Mouse (Mus musculus) heart, embryonic 15.5 days (tissue): ENCODE results near the gene Xbp1. TPM values are rescaled to one million over a fixed set of nuclear protein-coding genes. Genes with fewer than 3 reads are reported as not detected.
A peak's percentile ranks its signal among the peaks of the same experiment; 100 is the strongest.

Source experiments
- ATAC-seq: fragments of 200-750 bp; cut with Nextera tagmentation; replicated peaks from 2 replicates; pipeline ENCODE4 v1.8.0; 2017; ENCODE audit warnings: low read depth, moderate TSS enrichment; ENCODE audit not compliant: insufficient number of reproducible peaks, insufficient read depth, low FRiP score
- H3K27ac ChIP-seq: fragments of 300-500 bp; sonication (generic); 2 replicates; pipeline ENCODE4 v1.5.1; 2015; ENCODE audit warnings: mild to moderate bottlenecking, inconsistent platforms
- H3K27me3 ChIP-seq: fragments of 300-500 bp; sonication (generic); 2 replicates; pipeline ENCODE4 v1.6.1; 2015; ENCODE audit warnings: inconsistent platforms
- H3K36me3 ChIP-seq: fragments of 300-500 bp; sonication (generic); 2 replicates; pipeline ENCODE4 v1.6.1; 2015; ENCODE audit warnings: mild to moderate bottlenecking, inconsistent platforms
- H3K4me1 ChIP-seq: fragments of 300-500 bp; sonication (generic); replicated peaks from 2 replicates; pipeline ENCODE4 v1.6.1; 2015; ENCODE audit warnings: inconsistent platforms
- H3K4me2 ChIP-seq: fragments of 300-500 bp; sonication (generic); 2 replicates; pipeline ENCODE4 v1.6.1; 2015; ENCODE audit warnings: inconsistent platforms, mild to moderate bottlenecking, moderate library complexity
- H3K4me3 ChIP-seq: fragments of 300-500 bp; sonication (generic); 2 replicates; pipeline ENCODE4 v1.5.1; 2015; ENCODE audit warnings: mild to moderate bottlenecking, inconsistent platforms
- H3K9ac ChIP-seq: fragments of 300-500 bp; sonication (generic); 2 replicates; pipeline ENCODE4 v1.6.1; 2015; ENCODE audit warnings: mild to moderate bottlenecking, inconsistent platforms
- H3K9me3 ChIP-seq: fragments of 300-500 bp; sonication (generic); replicated peaks from 2 replicates; pipeline ENCODE4 v1.6.1; 2016; ENCODE audit warnings: inconsistent platforms
- WGBS: fragments of 180-500 bp; shearing (Covaris S2); methylation state at CpG from one replicate; pipeline ENCODE4 v1.1.7; 2015; ENCODE audit warnings: mixed read lengths; 5-methylcytosine and 5-hydroxymethylcytosine counted together
- polyA plus RNA-seq: library from polyadenylated mRNA; unstranded; fragments of >200 nt; fragmentation: Nextera tagmentation; extraction: Ambion mirVana; gene quantifications from 2 replicates; pipeline ENCODE4 v1.2.1, GENCODE M21; 2015

Xbp1 gene
- polyA plus RNA-seq, 1 experiment from 2014 or later = 124 TPM

- Histone ChIP-seq H3K4me1 (no peaks in the 10 kb centered on the region), H3K9me3 (no peaks in the 10 kb centered on the region), H3K27me3 (no peaks in the 10 kb centered on the region), H3K27ac (no peak overlapping the region), H3K9ac (no peak overlapping the region), H3K4me2 (no peak overlapping the region), H3K4me3 (no peak overlapping the region), H3K36me3 (no peaks in the 10 kb centered on the region)
- ATAC-seq = no peak
- 63% methylated on average over 2 of the region's 2 CpGs for WGBS
These were observed 26.6 kb upstream of the Xbp1 start for GRCm38 (mm10) chr11:5493869-5494268.

GRCm38 (mm10) chr11:5495286-5495832, 25.1 kb upstream of the Xbp1 start:
- Histone ChIP-seq H3K27ac (no peak overlapping the region), H3K9ac (no peak overlapping the region), H3K36me3 (no peaks in the 10 kb centered on the region), H3K9me3 (no peaks in the 10 kb centered on the region), H3K4me1 (no peaks in the 10 kb centered on the region; the same call in 1 of the 2 replicates), H3K27me3 (no peaks in the 10 kb centered on the region), H3K4me2 (no peak overlapping the region), H3K4me3 (no peak overlapping the region)
- ATAC-seq = no peak
- WGBS = 72% methylated on average over 12 of the region's 12 CpGs

- H3K4me1 ChIP-seq = no peaks in the 10 kb centered on the region; the same call in 1 of the 2 replicates
- no peak overlapping the region for H3K9ac ChIP-seq
- H3K9me3 ChIP-seq = no peaks in the 10 kb centered on the region
- no peaks in the 10 kb centered on the region for H3K36me3 ChIP-seq
- whole genome bisulfite sequencing = 66% methylated on average over 5 of the region's 5 CpGs
- H3K27me3 ChIP-seq = no peaks in the 10 kb centered on the region
- no peak overlapping the region for H3K4me2 ChIP-seq
- no peak overlapping the region for H3K4me3 ChIP-seq
- no peak overlapping the region for H3K27ac ChIP-seq
- ATAC-seq = no peak
These were observed 24.6 kb upstream of the Xbp1 start for GRCm38 (mm10) chr11:5495906-5496305.

- H3K9me3 ChIP-seq = no peaks in the 10 kb centered on the region
- H3K27me3 ChIP-seq = no peaks in the 10 kb centered on the region
- no peak overlapping the region for H3K4me2 ChIP-seq
- 90% methylated on average over 13 of the region's 13 CpGs for WGBS
- ATAC-seq = no peak
- no peak overlapping the region for H3K27ac ChIP-seq
- no peaks in the 10 kb centered on the region; the same call in 1 of the 2 replicates for H3K4me1 ChIP-seq
- no peaks in the 10 kb centered on the region for H3K36me3 ChIP-seq
- H3K9ac ChIP-seq = no peak overlapping the region
- H3K4me3 ChIP-seq = no peak overlapping the region
These were observed 23.8 kb upstream of the Xbp1 start for GRCm38 (mm10) chr11:5496559-5497248.

GRCm38 (mm10) chr11:5498422-5498821, 22.0 kb upstream of the Xbp1 start:
- ATAC-seq = no peak

GRCm38 (mm10) chr11:5498931-5499661, 21.4 kb upstream of the Xbp1 start:
- no peak overlapping the region for H3K4me2 ChIP-seq
- H3K27ac ChIP-seq = peak overlapping the region; percentile 64
- no peaks in the 10 kb centered on the region for H3K27me3 ChIP-seq
- no peaks in the 10 kb centered on the region; the same call in 1 of the 2 replicates for H3K4me1 ChIP-seq
- 0 out of 2 replicates have a peak, but pooled peaks have one; percentile 29 for ATAC-seq
- H3K36me3 ChIP-seq = no peaks in the 10 kb centered on the region
- no peaks in the 10 kb centered on the region for H3K9me3 ChIP-seq
- no peak overlapping the region for H3K4me3 ChIP-seq
- no peak overlapping the region for H3K9ac ChIP-seq
- WGBS = 66% methylated on average over 13 of the region's 13 CpGs

More at GRCm38 (mm10) chr11:5498422-5498821, 22.0 kb upstream of the Xbp1 start:
- Histone ChIP-seq H3K4me2 (no peak overlapping the region), H3K36me3 (no peaks in the 10 kb centered on the region), H3K4me3 (no peak overlapping the region), H3K27me3 (no peaks in the 10 kb centered on the region), H3K9me3 (no peaks in the 10 kb centered on the region), H3K9ac (no peak overlapping the region), H3K27ac (peak overlapping the region; percentile 64), H3K4me1 (no peaks in the 10 kb centered on the region; the same call in 1 of the 2 replicates)
- WGBS = 72% methylated on average over 9 of the region's 9 CpGs

GRCm38 (mm10) chr11:5499961-5500644, 20.4 kb upstream of the Xbp1 start:
- Histone ChIP-seq H3K4me2 (no peak overlapping the region), H3K4me1 (no peaks in the 10 kb centered on the region; the same call in 1 of the 2 replicates), H3K27me3 (no peaks in the 10 kb centered on the region), H3K27ac (no peak overlapping the region), H3K4me3 (no peak overlapping the region), H3K36me3 (no peaks in the 10 kb centered on the region), H3K9me3 (no peaks in the 10 kb centered on the region), H3K9ac (no peak overlapping the region)
- ATAC-seq = no peak
- WGBS = 73% methylated on average over 11 of the region's 11 CpGs

GRCm38 (mm10) chr11:5500903-5501741, 19.3 kb upstream of the Xbp1 start:
- Histone ChIP-seq H3K9me3 (no peaks in the 10 kb centered on the region), H3K4me2 (no peak overlapping the region), H3K27me3 (no peaks in the 10 kb centered on the region), H3K9ac (no peak overlapping the region), H3K27ac (0 out of 2 replicates have a peak overlapping the region, but pooled peaks have one; percentile 40), H3K36me3 (no peaks in the 10 kb centered on the region), H3K4me1 (peaks cover 5% of the 10 kb centered on the region), H3K4me3 (no peak overlapping the region)
- no peak for ATAC-seq
- 74% methylated on average over 13 of the region's 13 CpGs for WGBS

- Histone ChIP-seq H3K4me1 (peaks cover 5% of the 10 kb centered on the region), H3K9ac (no peak overlapping the region), H3K4me2 (no peak overlapping the region), H3K27me3 (no peaks in the 10 kb centered on the region), H3K27ac (no peak overlapping the region), H3K4me3 (no peak overlapping the region), H3K36me3 (no peaks in the 10 kb centered on the region), H3K9me3 (no peaks in the 10 kb centered on the region)
- 82% methylated on average over 10 of the region's 10 CpGs for WGBS
- no peak for ATAC-seq
These were observed 18.0 kb upstream of the Xbp1 start for GRCm38 (mm10) chr11:5502351-5503051.
